Mouse (Mus musculus): ENCODE data around the gene Cacna1d. TPM values are rescaled to one million over a fixed set of nuclear protein-coding genes. Genes with fewer than 3 reads are reported as not detected.

The Cacna1d gene
- polyA plus RNA-seq, 1 experiment = 26.2 TPM

- Histone ChIP-seq H3K4me3 (replicated peaks; ENCODE audit: extremely low read depth, low read depth, low read length) (no peak overlapping the region), H3K4me1 (ENCODE audit: control insufficient read depth, insufficient read depth, low read length) (no peaks in the 10 kb centered on the region)
- 53% methylated on average over 4 of the region's 4 CpGs for WGBS
- no peak for DNase-seq
- no peak for TF ChIP-seq CTCF (IDR thresholded peaks at IDR 0.05; ENCODE audit: insufficient read depth, low read length)
Measured at GRCm38 (mm10) chr14:30092426-30092825, 398.8 kb downstream of the Cacna1d start.

GRCm38 (mm10) chr14:30092021-30092420, 399.2 kb downstream of the Cacna1d start:
- no peak for DNase-seq
- 70% methylated on average over 2 of the region's 2 CpGs for WGBS
- no peak overlapping the region for H3K4me3 ChIP-seq (replicated peaks; ENCODE audit: extremely low read depth, low read depth, low read length)
- no peaks in the 10 kb centered on the region for H3K4me1 ChIP-seq (ENCODE audit: control insufficient read depth, insufficient read depth, low read length)
- TF ChIP-seq CTCF (IDR thresholded peaks at IDR 0.05; ENCODE audit: insufficient read depth, low read length) = no peak
- no peak for TF ChIP-seq POLR2A (IDR thresholded peaks at IDR 0.05; ENCODE audit: borderline replicate concordance, extremely low read depth, low read depth, low read length)

GRCm38 (mm10) chr14:30079729-30080128, 411.5 kb downstream of the Cacna1d start:
- H3K4me1 ChIP-seq (ENCODE audit: control insufficient read depth, insufficient read depth, low read length) = no peaks in the 10 kb centered on the region
- DNase-seq = no peak
- 53% methylated on average over 4 of the region's 4 CpGs for WGBS
- H3K4me3 ChIP-seq (replicated peaks; ENCODE audit: extremely low read depth, low read depth, low read length) = no peak overlapping the region
- TF ChIP-seq CTCF (IDR thresholded peaks at IDR 0.05; ENCODE audit: insufficient read depth, low read length) (no peak), POLR2A (IDR thresholded peaks at IDR 0.05; ENCODE audit: borderline replicate concordance, extremely low read depth, low read depth, low read length) (no peak)

GRCm38 (mm10) chr14:30078115-30078808, 413.0 kb downstream of the Cacna1d start:
- TF ChIP-seq CTCF (IDR thresholded peaks at IDR 0.05; ENCODE audit: insufficient read depth, low read length) (no peak), POLR2A (IDR thresholded peaks at IDR 0.05; ENCODE audit: borderline replicate concordance, extremely low read depth, low read depth, low read length) (no peak)
- no peaks in the 10 kb centered on the region for H3K4me1 ChIP-seq (ENCODE audit: control insufficient read depth, insufficient read depth, low read length)
- DNase-seq = no peak
- WGBS = 73% methylated on average over 15 of the region's 15 CpGs
- no peak overlapping the region for H3K4me3 ChIP-seq (replicated peaks; ENCODE audit: extremely low read depth, low read depth, low read length)

- WGBS = 74% methylated on average over 7 of the region's 7 CpGs
- DNase-seq = no peak
- no peak overlapping the region for H3K4me3 ChIP-seq (replicated peaks; ENCODE audit: extremely low read depth, low read depth, low read length)
- TF ChIP-seq CTCF (IDR thresholded peaks at IDR 0.05; ENCODE audit: insufficient read depth, low read length) (no peak), POLR2A (IDR thresholded peaks at IDR 0.05; ENCODE audit: borderline replicate concordance, extremely low read depth, low read depth, low read length) (no peak)
- H3K4me1 ChIP-seq (ENCODE audit: control insufficient read depth, insufficient read depth, low read length) = no peaks in the 10 kb centered on the region
Measured at GRCm38 (mm10) chr14:30075268-30075887, 415.9 kb downstream of the Cacna1d start.

GRCm38 (mm10) chr14:30068566-30068965, 422.7 kb downstream of the Cacna1d start:
- no peak for DNase-seq
- Histone ChIP-seq H3K4me3 (replicated peaks; ENCODE audit: extremely low read depth, low read depth, low read length) (no peak overlapping the region), H3K4me1 (ENCODE audit: control insufficient read depth, insufficient read depth, low read length) (no peaks in the 10 kb centered on the region)
- TF ChIP-seq POLR2A (IDR thresholded peaks at IDR 0.05; ENCODE audit: borderline replicate concordance, extremely low read depth, low read depth, low read length) = no peak
- WGBS = 66% methylated on average over 3 of the region's 3 CpGs

GRCm38 (mm10) chr14:30066752-30067151, 424.5 kb downstream of the Cacna1d start:
- TF ChIP-seq CTCF (IDR thresholded peaks at IDR 0.05; ENCODE audit: insufficient read depth, low read length) (no peak), POLR2A (IDR thresholded peaks at IDR 0.05; ENCODE audit: borderline replicate concordance, extremely low read depth, low read depth, low read length) (no peak)
- no peak for DNase-seq
- WGBS = 76% methylated on average over 12 of the region's 12 CpGs
- no peak overlapping the region for H3K4me3 ChIP-seq (replicated peaks; ENCODE audit: extremely low read depth, low read depth, low read length)
- no peaks in the 10 kb centered on the region for H3K4me1 ChIP-seq (ENCODE audit: control insufficient read depth, insufficient read depth, low read length)

GRCm38 (mm10) chr14:30064864-30065263, 426.4 kb downstream of the Cacna1d start:
- H3K4me3 ChIP-seq (replicated peaks; ENCODE audit: extremely low read depth, low read depth, low read length) = no peak overlapping the region
- 72% methylated on average over 2 of the region's 2 CpGs for WGBS
- no peak for DNase-seq
- TF ChIP-seq CTCF (IDR thresholded peaks at IDR 0.05; ENCODE audit: insufficient read depth, low read length) (no peak), POLR2A (IDR thresholded peaks at IDR 0.05; ENCODE audit: borderline replicate concordance, extremely low read depth, low read depth, low read length) (no peak)
- no peaks in the 10 kb centered on the region for H3K4me1 ChIP-seq (ENCODE audit: control insufficient read depth, insufficient read depth, low read length)

- Histone ChIP-seq H3K4me1 (ENCODE audit: control insufficient read depth, insufficient read depth, low read length) (no peaks in the 10 kb centered on the region), H3K4me3 (replicated peaks; ENCODE audit: extremely low read depth, low read depth, low read length) (no peak overlapping the region)
- no peak for DNase-seq
- TF ChIP-seq CTCF (IDR thresholded peaks at IDR 0.05; ENCODE audit: insufficient read depth, low read length) (no peak), POLR2A (IDR thresholded peaks at IDR 0.05; ENCODE audit: borderline replicate concordance, extremely low read depth, low read depth, low read length) (no peak)
- 51% methylated on average over 13 of the region's 13 CpGs for WGBS
Measured at GRCm38 (mm10) chr14:30056031-30056766, 435.1 kb downstream of the Cacna1d start.
